Mouse (Mus musculus) midbrain, embryonic 14.5 days (tissue): ENCODE measurements around the gene Man1b1. TPM values are rescaled to one million over a fixed set of nuclear protein-coding genes. Genes with fewer than 3 reads are reported as not detected.
A peak's percentile ranks its signal among the peaks of the same experiment; 100 is the strongest.

Experiments used
- ATAC-seq: fragments of 200-750 bp; cut with Nextera tagmentation; 2 replicates; pipeline ENCODE4 v1.8.0; 2017; ENCODE audit warnings: moderate number of reproducible peaks, moderate library complexity; ENCODE audit not compliant: low FRiP score, low TSS enrichment
- DNase-seq: peaks from one replicate; pipeline ENCODE4 v3.0.0-alpha.2; 2015
- H3K27ac ChIP-seq: fragments of 300-500 bp; sonication (generic); replicated peaks from 2 replicates; pipeline ENCODE4 v1.5.1; 2014; ENCODE audit warnings: mild to moderate bottlenecking, low read depth, low read length, moderate library complexity
- H3K27me3 ChIP-seq: fragments of 300-500 bp; sonication (generic); 2 replicates; pipeline ENCODE4 v1.6.1; 2014; ENCODE audit warnings: low read length, control low read depth, mixed read lengths; ENCODE audit not compliant: control insufficient read depth, insufficient read depth
- H3K36me3 ChIP-seq: fragments of 300-500 bp; sonication (generic); 2 replicates; pipeline ENCODE4 v1.6.1; 2014; ENCODE audit warnings: low read length, control low read depth; ENCODE audit not compliant: control insufficient read depth, insufficient read depth
- H3K4me1 ChIP-seq: fragments of 300-500 bp; sonication (generic); 2 replicates; pipeline ENCODE4 v1.6.1; 2014; ENCODE audit warnings: mild to moderate bottlenecking, antibody characterized with exemption, low read length, control low read depth; ENCODE audit not compliant: control insufficient read depth, insufficient read depth
- H3K4me2 ChIP-seq: fragments of 300-500 bp; sonication (generic); 2 replicates; pipeline ENCODE4 v1.6.1; 2014; ENCODE audit warnings: mild to moderate bottlenecking, low read length, moderate library complexity
- H3K4me3 ChIP-seq: fragments of 300-500 bp; sonication (generic); replicated peaks from 2 replicates; pipeline ENCODE4 v1.5.1; 2014; ENCODE audit warnings: low read depth, low read length
- H3K9ac ChIP-seq: fragments of 300-500 bp; sonication (generic); replicated peaks from 2 replicates; pipeline ENCODE4 v1.6.1; 2014; ENCODE audit warnings: mild to moderate bottlenecking, low read length, moderate library complexity
- H3K9me3 ChIP-seq: fragments of 300-500 bp; sonication (generic); 2 replicates; pipeline ENCODE4 v1.6.1; 2016; ENCODE audit warnings: low read length, control low read depth, mixed read lengths; ENCODE audit not compliant: control insufficient read depth
- WGBS: fragments of 180-500 bp; shearing (Covaris S2); extraction: QIAGEN DNeasy Blood & Tissue Kit; methylation state at CpG from one replicate; pipeline ENCODE4 v1.1.7; 2014; 5-methylcytosine and 5-hydroxymethylcytosine counted together
- polyA plus RNA-seq: library from polyadenylated mRNA; unstranded; fragments of >200 nt; fragmentation: Nextera tagmentation; extraction: Ambion mirVana; gene quantifications from 2 replicates; pipeline ENCODE4 v1.2.1, GENCODE M21; 2014

The Man1b1 gene
- polyA plus RNA-seq, 1 experiment from 2014 or later: 71.2 TPM

DNA sequence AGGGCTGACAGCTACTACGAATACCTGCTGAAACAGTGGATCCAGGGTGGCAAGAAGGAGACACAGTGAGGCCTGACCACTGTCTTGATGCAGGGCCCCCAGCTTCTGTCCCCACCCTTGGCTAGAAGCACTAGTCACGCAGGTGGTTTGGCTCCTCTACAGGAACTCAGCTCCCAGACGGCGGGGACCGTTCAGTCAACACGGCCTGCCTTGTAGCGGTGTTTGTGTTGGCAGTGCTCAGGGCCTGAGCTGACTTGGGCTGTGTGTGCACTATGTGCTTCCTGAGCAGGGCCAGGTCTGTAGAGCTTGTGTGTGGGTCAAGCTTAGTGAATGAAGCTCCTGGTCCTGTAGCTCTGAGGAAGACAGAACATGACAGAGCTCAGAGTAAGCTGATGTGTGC lies 16.0 kb downstream of the Man1b1 start:
- Histone ChIP-seq H3K27ac (no peak overlapping the region), H3K9ac (no peak overlapping the region), H3K27me3 (no peaks in the 10 kb centered on the region), H3K4me2 (no peak overlapping the region), H3K4me1 (no peaks in the 10 kb centered on the region), H3K36me3 (peaks cover 97% of the 10 kb centered on the region), H3K9me3 (no peaks in the 10 kb centered on the region), H3K4me3 (no peak overlapping the region)
- 96% methylated on average over 7 of the region's 7 CpGs for WGBS
- DNase-seq (no peak), ATAC-seq (no peak)

DNA sequence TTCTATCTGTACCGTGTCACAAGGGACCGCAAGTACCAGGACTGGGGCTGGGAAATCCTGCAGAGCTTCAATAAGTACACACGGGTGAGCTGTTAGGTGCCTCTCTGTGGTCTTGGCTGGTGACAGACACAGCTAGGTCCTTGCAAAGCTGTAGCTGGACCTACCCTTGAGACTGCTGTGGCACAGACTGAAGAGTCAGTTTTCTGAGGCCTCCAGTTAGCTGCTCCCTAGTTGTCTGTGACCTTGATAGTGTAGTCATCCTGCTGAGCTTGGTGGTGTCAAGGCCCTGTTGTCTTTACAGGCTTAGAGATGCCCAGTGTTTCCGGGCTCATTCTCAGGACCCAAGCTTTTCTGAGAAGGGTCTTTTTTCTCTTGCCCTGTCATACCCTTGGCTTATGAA lies 17.4 kb downstream of the Man1b1 start:
- H3K9ac ChIP-seq: no peak overlapping the region
- ATAC-seq (no peak), DNase-seq (no peak)
- H3K36me3 ChIP-seq: peaks cover 90% of the 10 kb centered on the region
- H3K27ac ChIP-seq: no peak overlapping the region
- no peaks in the 10 kb centered on the region for H3K9me3 ChIP-seq
- no peaks in the 10 kb centered on the region for H3K27me3 ChIP-seq
- 94% methylated on average over 4 of the region's 4 CpGs for WGBS
- no peak overlapping the region for H3K4me3 ChIP-seq
- H3K4me1 ChIP-seq: no peaks in the 10 kb centered on the region
- no peak overlapping the region for H3K4me2 ChIP-seq

DNA sequence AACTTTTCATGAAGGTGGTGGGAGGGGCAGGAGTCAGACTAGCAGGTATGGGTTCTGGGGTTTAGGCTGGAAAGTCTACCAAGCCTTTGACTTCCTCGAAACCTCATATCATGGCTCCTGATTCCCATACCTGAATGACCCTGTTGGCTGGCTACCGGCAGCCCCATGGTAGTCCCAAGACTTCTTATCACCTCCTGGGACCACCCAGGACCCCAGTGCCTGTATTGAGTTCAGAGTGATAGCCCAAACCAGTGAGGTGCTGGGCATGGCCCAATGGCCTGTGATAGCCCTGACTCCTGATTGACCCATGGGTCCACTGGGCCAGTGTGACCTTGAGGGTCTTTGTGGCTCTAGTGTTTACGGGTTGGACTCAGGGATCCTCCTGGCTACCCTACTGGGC lies 18.6 kb downstream of the Man1b1 start:
- DNase-seq: no peak
- Histone ChIP-seq H3K27ac (no peak overlapping the region), H3K9ac (no peak overlapping the region), H3K4me3 (no peak overlapping the region), H3K9me3 (no peaks in the 10 kb centered on the region), H3K4me2 (no peak overlapping the region), H3K27me3 (no peaks in the 10 kb centered on the region), H3K36me3 (peaks cover 78% of the 10 kb centered on the region), H3K4me1 (peaks cover 6% of the 10 kb centered on the region)
- no peak for ATAC-seq
- WGBS: 96% methylated on average over 3 of the region's 3 CpGs

DNA sequence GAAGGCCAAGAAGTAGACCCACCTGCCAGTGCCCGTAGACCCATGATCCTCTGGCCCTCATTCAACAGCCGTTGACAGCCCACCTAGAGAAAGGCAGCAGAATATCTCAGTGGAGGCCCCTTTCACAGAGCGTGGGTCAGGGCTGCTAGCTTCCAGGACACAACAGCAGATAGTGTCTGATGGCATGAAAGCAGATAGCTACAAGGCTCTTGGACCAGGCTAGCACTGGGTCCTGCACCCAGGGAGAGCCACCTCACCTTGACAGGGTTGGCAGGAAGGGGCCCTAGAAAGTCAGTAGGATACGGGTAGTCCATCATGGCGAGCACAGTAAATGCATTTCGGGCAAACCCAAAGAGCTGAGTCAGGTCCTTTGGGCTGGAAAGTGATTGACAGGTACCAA lies 22.1 kb downstream of the Man1b1 start:
- Histone ChIP-seq H3K36me3 (peaks cover 45% of the 10 kb centered on the region), H3K9me3 (no peaks in the 10 kb centered on the region)

DNA sequence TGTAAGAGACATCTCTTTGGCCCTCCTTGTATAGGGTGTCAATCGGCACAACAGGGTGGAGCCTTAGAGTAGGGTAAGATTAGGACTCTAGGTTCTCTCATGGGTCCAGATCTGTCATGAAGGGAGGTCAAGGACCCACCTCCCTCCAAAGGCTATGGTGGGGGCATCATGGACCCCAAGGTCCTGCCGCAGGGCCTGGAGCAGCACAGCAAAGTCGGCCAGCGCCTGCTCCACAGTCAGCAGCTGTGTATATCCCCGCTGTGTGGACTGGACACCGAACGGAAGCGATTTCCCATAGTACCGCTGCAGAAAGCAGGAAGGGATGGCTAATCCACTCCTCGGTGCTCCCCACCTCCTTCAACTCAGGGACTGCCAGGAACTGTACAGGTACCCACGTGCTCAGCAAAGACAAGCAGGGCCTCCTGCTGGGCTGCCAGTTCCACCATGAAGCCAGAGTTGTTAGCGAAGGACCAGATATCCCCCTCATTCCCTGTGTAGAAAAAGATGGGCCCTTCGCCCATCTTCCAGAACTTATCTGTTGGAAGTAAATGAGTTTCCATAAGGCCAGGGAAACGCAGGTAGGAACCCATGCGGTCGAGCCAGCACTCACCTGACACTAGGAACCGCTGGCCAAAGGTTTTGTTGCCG lies 23.4 kb downstream of the Man1b1 start:
- 38% methylated on average over 18 of the region's 18 CpGs for WGBS
- H3K4me1 ChIP-seq: peaks cover 18% of the 10 kb centered on the region
- H3K4me3 ChIP-seq: peak overlapping the region; percentile 45
- peak overlapping the region; percentile 60; the same call in 1 of the 2 replicates for H3K9ac ChIP-seq
- peaks cover 32% of the 10 kb centered on the region for H3K36me3 ChIP-seq
- no peaks in the 10 kb centered on the region for H3K9me3 ChIP-seq
- H3K4me2 ChIP-seq: peak overlapping the region; percentile 65
- no peak for ATAC-seq
- no peaks in the 10 kb centered on the region for H3K27me3 ChIP-seq
- H3K27ac ChIP-seq: no peak overlapping the region
- DNase-seq: no peak

More for the DNA sequence above, 22.1 kb downstream of the Man1b1 start:
- Histone ChIP-seq H3K9ac (no peak overlapping the region), H3K27ac (no peak overlapping the region), H3K27me3 (no peaks in the 10 kb centered on the region), H3K4me2 (no peak overlapping the region), H3K4me1 (peaks cover 18% of the 10 kb centered on the region), H3K4me3 (no peak overlapping the region)
- ATAC-seq (no peak), DNase-seq (no peak)
- WGBS: 87% methylated on average over 6 of the region's 6 CpGs

DNA sequence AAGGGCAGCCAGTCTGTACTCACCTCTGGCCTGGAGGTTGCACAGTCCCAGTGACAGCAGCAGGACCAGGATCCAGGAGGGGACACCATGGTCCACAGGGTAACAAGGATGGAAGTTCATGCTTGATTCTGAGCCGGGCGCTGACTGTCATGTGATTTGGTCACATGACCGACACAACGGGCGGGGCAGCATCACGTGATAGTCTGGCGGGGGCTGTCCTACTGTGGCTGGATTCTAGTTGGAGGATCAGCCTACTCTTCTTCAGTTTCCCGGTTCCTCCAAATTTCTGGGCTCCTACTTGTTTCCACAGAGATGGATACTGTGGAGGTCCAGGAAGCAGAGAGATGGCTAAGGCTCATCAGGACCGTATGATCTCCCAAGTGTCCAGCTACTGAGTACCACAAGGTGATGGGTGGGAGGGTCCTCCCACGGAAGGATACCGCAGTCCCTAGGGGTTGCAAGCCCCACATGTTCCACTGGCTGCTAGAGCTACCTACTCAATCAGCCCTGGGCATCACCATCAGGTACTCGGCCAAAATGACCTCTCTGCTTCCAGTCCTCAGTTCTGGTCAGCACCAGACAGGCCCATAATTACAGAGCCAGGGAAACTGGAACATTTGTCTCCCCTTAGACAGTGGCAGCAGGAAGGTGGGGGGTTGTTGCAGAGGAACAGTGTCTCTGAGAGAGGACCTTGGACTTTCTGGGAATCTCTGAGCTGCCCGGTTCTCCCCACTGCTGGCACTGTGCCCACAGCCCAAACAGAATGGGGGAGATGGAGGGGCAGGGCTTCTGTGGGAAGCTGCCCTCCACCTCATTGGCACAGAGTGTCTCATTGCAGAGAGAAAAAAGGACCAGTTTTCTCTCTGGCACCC lies 24.3 kb downstream of the Man1b1 start, which contains the start of gene Dpp7:
TSS of gene Dpp7 (minus strand) at position 152 of the 872 bp plus-strand sequence.
- Histone ChIP-seq H3K36me3 (peaks cover 23% of the 10 kb centered on the region), H3K4me1 (peaks cover 18% of the 10 kb centered on the region), H3K9ac (peak within 1 kb of the TSS; percentile 60), H3K9me3 (no peaks in the 10 kb centered on the region), H3K4me3 (peak within 1 kb of the TSS; percentile 45), H3K4me2 (peak within 1 kb of the TSS; percentile 65), H3K27ac (no peak within 1 kb of the TSS), H3K27me3 (no peaks in the 10 kb centered on the region)
- ATAC-seq: peak; percentile 85
- DNase-seq: peak; percentile 91
- 5% methylated on average over 13 of the region's 13 CpGs for WGBS

DNA sequence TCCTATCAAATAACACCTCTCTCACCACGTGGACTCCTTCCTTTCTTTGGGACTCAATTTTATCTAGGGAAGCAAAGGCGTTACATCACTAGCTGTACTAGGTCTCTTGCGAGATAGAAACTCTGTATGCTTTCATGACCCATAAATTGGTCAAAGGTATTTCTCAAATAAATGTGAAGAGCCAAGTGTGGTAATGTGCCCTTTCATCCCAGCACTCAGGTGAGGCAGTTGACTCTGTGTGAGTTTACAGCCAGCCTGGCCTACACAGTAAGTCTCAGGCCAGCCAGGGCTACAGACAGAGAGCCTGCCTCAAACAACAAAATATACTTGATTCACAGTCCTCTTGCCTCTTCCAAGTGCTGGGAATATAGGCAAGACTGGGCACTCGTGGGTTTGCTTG lies 27.7 kb downstream of the Man1b1 start:
- H3K36me3 ChIP-seq: no peaks in the 10 kb centered on the region
- H3K9me3 ChIP-seq: no peaks in the 10 kb centered on the region
- H3K4me1 ChIP-seq: peaks cover 18% of the 10 kb centered on the region
- WGBS: 79% methylated on average over 4 of the region's 4 CpGs
- H3K27ac ChIP-seq: no peak overlapping the region
- H3K9ac ChIP-seq: no peak overlapping the region; the same call in 1 of the 2 replicates
- no peak for ATAC-seq
- H3K4me3 ChIP-seq: no peak overlapping the region
- peaks cover 14% of the 10 kb centered on the region; the same call in 1 of the 2 replicates for H3K27me3 ChIP-seq
- DNase-seq: no peak
- H3K4me2 ChIP-seq: no peak overlapping the region

DNA sequence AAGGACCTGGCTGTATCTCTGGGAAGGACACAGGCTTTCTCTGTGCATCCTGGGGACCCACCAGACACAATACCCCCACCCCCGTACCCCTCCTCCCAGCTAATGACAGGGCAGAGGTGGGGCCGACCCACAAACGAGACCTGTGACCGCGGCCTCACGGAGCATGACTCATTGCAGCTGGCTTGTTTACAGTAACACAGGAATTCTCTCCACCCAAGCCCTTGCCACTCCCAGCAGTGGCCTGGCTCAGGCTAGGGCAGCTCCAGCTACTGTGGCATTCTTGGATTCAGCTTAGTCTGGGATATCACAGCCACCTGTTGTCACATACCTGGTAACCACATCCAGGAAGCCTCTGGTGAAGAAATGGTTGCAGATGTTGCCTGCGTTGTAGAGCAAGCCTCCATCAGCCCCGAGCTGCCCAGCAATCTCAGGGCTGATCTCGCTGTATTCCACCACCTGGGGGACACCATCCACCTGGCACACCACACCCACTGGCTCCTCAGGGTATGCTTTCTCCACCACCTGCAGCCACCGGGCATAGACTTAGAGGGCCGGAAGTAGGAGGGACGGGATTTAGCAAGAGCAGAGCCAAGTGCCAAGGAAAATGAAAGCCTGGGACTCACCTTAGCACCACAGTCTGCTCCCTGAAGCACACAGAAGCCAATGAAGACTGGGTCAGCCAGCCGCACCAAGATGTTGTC lies 31.5 kb downstream of the Man1b1 start:
- peaks cover 25% of the 10 kb centered on the region; the same call in 1 of the 2 replicates for H3K27me3 ChIP-seq
- ATAC-seq (no peak), DNase-seq (no peak)
- H3K9me3 ChIP-seq: no peaks in the 10 kb centered on the region
- no peaks in the 10 kb centered on the region for H3K4me1 ChIP-seq
- no peak overlapping the region for H3K4me2 ChIP-seq
- 60% methylated on average over 13 of the region's 13 CpGs for WGBS
- H3K36me3 ChIP-seq: no peaks in the 10 kb centered on the region
- no peak overlapping the region for H3K9ac ChIP-seq
- no peak overlapping the region for H3K4me3 ChIP-seq
- H3K27ac ChIP-seq: no peak overlapping the region
